Mouse (Mus musculus): Measurements from ENCODE around the gene Rbm8a. TPM values are rescaled to one million over a fixed set of nuclear protein-coding genes. Genes with fewer than 3 reads are reported as not detected.

Gene Rbm8a
- polyA plus RNA-seq (2014; fragmentation: Illumina TruSeq; extraction: RNeasy Lipid Tissue Mini Kit (QIAGEN cat#74804); ENCODE audit: low read depth, low replicate concordance) = 46.8 TPM

DNA sequence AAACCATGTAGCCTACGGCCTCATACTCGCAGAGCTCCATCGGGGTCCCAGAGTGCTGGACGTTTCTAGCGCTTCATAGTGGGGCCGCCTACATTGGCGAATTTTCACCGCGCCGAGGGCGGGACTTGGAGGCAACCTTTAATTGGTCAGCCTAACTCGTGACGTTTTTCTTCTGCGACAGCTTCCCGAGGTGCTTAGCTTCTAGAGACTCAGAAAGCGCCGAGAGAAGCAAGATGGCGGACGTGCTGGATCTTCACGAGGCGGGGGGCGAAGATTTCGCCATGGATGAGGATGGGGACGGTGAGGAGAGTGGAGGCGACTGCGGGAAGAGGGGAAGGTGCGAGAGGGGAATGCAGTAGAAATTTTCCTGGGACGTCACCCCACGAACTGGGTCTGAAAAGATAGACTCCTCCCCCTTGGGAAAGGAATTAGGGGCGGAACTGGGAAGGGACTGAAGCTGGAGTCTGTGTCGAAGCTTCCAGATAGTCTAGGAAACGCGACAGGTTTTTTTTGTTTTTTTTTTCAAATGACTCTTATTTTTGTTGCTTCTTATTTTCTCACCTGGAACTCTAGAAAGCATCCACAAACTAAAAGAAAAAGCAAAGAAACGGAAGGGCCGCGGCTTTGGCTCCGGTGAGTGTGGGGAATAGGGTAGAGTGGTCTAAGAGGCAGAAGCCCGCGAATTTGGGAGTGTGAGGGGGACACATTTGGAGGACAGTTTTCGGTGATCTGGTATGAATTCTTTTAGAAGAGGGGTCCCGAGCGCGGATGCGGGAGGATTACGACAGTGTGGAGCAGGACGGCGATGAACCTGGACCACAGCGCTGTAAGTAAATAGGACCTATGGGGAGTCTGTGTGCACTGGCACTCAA is at the start of gene Rbm8a:
TSS of gene Rbm8a (plus strand) at position 205 of the 872 bp plus-strand sequence.

DNA sequence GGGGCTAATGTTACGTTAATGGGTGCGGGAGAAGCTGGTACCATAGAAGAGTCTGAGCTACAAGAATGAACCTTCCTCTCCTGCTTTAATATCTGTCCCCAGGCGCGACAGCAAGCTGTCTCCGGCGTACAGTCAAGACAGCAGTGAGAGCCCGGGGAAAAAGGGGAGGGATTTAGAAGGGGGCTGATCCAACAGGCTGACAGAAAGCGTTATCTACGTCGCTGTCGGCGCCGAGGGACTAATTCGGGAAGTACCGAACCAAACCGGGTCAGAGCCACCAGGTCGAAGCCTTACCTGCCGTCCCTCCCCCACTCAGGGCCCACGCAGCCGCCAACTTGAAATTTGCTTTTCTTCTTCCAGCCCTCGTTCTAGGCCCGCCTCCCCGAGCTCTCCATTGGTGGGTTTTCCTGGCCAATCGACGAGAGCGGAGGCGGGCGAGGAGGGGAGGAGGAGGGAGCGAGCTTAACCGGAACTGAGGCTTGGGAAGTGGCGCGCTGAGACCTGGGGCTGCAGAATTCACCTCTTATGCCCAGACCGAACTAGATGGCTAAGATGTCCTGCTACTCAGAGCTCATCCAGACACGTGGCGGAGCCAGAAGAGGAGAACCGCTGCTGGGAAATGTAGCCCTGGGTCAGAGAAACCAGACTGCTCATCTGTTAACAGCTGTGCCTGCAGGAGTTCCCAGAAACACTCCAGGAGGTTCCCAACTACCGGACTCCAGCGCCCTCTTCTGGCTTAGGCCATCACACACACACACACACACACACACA is 35.8 kb upstream of the Rbm8a start, which contains the start of gene Polr3gl:
TSS of gene Polr3gl (minus strand) at position 392 of the 771 bp plus-strand sequence.

DNA sequence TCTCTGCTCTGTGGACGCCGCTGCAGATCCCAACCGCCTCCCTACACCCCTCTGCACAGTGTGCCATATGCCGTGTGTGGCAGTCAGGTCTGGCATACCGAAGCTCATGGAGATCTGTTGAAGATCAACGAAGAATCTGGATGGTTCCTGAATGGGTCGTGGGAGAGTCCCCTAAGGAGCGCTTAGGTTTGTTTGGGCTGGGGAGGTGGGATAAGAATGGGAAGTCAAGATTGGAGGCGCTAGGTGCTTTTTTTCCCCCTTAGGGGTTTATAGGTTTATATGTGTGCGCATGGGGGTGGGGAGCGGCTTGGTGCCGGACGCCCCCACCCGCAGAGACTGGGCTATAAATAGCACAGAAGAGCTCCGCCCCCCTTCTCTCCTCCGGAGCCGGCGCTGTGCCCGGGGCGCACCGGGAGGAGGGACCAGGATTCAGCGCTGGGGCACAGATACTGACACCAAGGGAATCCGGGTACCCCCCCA is 33.5 kb upstream of the Rbm8a start, which contains the start of gene Ankrd34a:
TSS of gene Ankrd34a (plus strand) at position 409 of the 480 bp plus-strand sequence.

GRCm38 (mm10) chr3:96600639-96601250 is 29.0 kb upstream of the Rbm8a start, which contains the start of gene Lix1l:
Lix1l (plus strand) TSS chr3:96601149.

DNA sequence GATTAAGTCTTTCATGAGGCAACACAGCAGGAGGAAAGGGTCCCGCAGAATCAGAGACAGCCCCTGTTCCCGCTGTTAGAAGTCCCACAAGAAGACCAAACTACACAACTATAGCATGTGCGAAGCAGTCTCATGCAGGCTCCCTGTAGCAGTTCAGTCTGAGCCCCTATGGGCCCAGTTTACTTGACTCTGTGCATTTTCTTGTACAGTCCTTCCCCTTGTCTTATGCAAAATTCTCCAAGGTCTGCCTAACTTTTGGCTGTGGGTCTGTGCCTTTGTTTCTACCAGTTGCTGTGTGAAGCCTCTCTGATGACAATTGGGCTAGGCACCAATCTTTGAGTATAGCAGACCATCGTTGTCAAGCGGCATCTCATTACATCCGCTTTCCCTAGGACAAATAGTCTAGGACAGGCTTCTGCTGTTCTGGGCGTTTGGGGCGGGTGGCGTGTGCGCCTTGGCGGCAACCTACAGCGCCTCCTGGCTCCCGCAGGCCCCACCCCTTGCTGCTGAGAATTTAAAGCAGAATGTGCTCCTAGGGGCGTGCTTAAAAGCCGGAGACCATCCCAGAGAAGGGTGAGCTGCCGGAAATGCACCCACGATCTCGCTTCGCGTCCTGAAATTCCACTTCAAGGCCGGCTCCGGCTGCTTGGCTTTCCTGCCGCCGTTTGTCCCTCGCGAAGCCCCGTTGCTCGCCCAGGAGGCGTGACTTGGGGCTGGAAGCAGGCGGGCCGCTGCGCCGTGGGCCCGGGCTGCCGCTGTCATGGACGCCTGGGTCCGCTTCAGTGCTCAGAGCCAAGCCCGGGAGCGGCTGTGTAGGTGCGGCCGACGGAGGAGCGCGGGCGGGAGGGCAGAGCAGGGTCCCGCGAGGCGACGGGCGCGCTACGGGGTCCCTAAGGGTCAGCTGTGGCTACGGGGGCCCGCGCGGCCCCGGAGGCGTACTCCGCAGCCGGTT is 5.5 kb downstream of the Rbm8a start, which contains the start of the genes Pex11b and Gm42957:
TSS of gene Pex11b (plus strand) at position 449 of the 952 bp plus-strand sequence.
TSS of gene Gm42957 (plus strand) at position 547 of the 952 bp plus-strand sequence.

GRCm38 (mm10) chr3:96645018-96645649 is 15.4 kb downstream of the Rbm8a start, which contains the start of gene Itga10:
Itga10 (plus strand) TSS chr3:96645584.

GRCm38 (mm10) chr3:96669727-96670468 is 40.2 kb downstream of the Rbm8a start, which contains the start of gene Ankrd35:
Ankrd35 (plus strand) TSS chr3:96670131.

Other genes starting within 250 kb of the Rbm8a start
- not detected for gene BC107364, start 177.6 kb upstream of the Rbm8a start, polyA plus RNA-seq (2014; fragmentation: Illumina TruSeq; extraction: RNeasy Lipid Tissue Mini Kit (QIAGEN cat#74804); ENCODE audit: low read depth, low replicate concordance)
- 1.7 TPM for gene Hfe2, start 104.8 kb upstream of the Rbm8a start, polyA plus RNA-seq (2014; fragmentation: Illumina TruSeq; extraction: RNeasy Lipid Tissue Mini Kit (QIAGEN cat#74804); ENCODE audit: low read depth, low replicate concordance)
- gene Txnip, start 72.0 kb upstream of the Rbm8a start, polyA plus RNA-seq (2014; fragmentation: Illumina TruSeq; extraction: RNeasy Lipid Tissue Mini Kit (QIAGEN cat#74804); ENCODE audit: low read depth, low replicate concordance) = 317 TPM
- not detected for gene Gm16253, start 52.9 kb upstream of the Rbm8a start, polyA plus RNA-seq (2014; fragmentation: Illumina TruSeq; extraction: RNeasy Lipid Tissue Mini Kit (QIAGEN cat#74804); ENCODE audit: low read depth, low replicate concordance)
- 97.9 TPM for gene Polr3gl, start 35.8 kb upstream of the Rbm8a start, polyA plus RNA-seq (2014; fragmentation: Illumina TruSeq; extraction: RNeasy Lipid Tissue Mini Kit (QIAGEN cat#74804); ENCODE audit: low read depth, low replicate concordance)
- 0.23 TPM for gene Ankrd34a, start 33.3 kb upstream of the Rbm8a start, polyA plus RNA-seq (2014; fragmentation: Illumina TruSeq; extraction: RNeasy Lipid Tissue Mini Kit (QIAGEN cat#74804); ENCODE audit: low read depth, low replicate concordance)
- gene Lix1l, start 28.8 kb upstream of the Rbm8a start, polyA plus RNA-seq (2014; fragmentation: Illumina TruSeq; extraction: RNeasy Lipid Tissue Mini Kit (QIAGEN cat#74804); ENCODE audit: low read depth, low replicate concordance) = 51.3 TPM
- 22.2 TPM for gene Pex11b, start 5.4 kb downstream of the Rbm8a start, polyA plus RNA-seq (2014; fragmentation: Illumina TruSeq; extraction: RNeasy Lipid Tissue Mini Kit (QIAGEN cat#74804); ENCODE audit: low read depth, low replicate concordance)
- 0.17 TPM for gene Gm42957, start 5.5 kb downstream of the Rbm8a start, polyA plus RNA-seq (2014; fragmentation: Illumina TruSeq; extraction: RNeasy Lipid Tissue Mini Kit (QIAGEN cat#74804); ENCODE audit: low read depth, low replicate concordance)
- 0.23 TPM for gene Itga10, start 15.7 kb downstream of the Rbm8a start, polyA plus RNA-seq (2014; fragmentation: Illumina TruSeq; extraction: RNeasy Lipid Tissue Mini Kit (QIAGEN cat#74804); ENCODE audit: low read depth, low replicate concordance)
- 0.52 TPM for gene Ankrd35, start 40.2 kb downstream of the Rbm8a start, polyA plus RNA-seq (2014; fragmentation: Illumina TruSeq; extraction: RNeasy Lipid Tissue Mini Kit (QIAGEN cat#74804); ENCODE audit: low read depth, low replicate concordance)
- 3.3 TPM for gene Pias3, start 66.5 kb downstream of the Rbm8a start, polyA plus RNA-seq (2014; fragmentation: Illumina TruSeq; extraction: RNeasy Lipid Tissue Mini Kit (QIAGEN cat#74804); ENCODE audit: low read depth, low replicate concordance)
- not detected for gene Nudt17, start 78.6 kb downstream of the Rbm8a start, polyA plus RNA-seq (2014; fragmentation: Illumina TruSeq; extraction: RNeasy Lipid Tissue Mini Kit (QIAGEN cat#74804); ENCODE audit: low read depth, low replicate concordance)
- 22.0 TPM for gene Polr3c, start 97.7 kb downstream of the Rbm8a start, polyA plus RNA-seq (2014; fragmentation: Illumina TruSeq; extraction: RNeasy Lipid Tissue Mini Kit (QIAGEN cat#74804); ENCODE audit: low read depth, low replicate concordance)
- 117 TPM for gene Rnf115, start 97.7 kb downstream of the Rbm8a start, polyA plus RNA-seq (2014; fragmentation: Illumina TruSeq; extraction: RNeasy Lipid Tissue Mini Kit (QIAGEN cat#74804); ENCODE audit: low read depth, low replicate concordance)
- not detected for gene Pdzk1, start 199.4 kb downstream of the Rbm8a start, polyA plus RNA-seq (2014; fragmentation: Illumina TruSeq; extraction: RNeasy Lipid Tissue Mini Kit (QIAGEN cat#74804); ENCODE audit: low read depth, low replicate concordance)
- gene Cd160, start 199.4 kb downstream of the Rbm8a start, polyA plus RNA-seq (2014; fragmentation: Illumina TruSeq; extraction: RNeasy Lipid Tissue Mini Kit (QIAGEN cat#74804); ENCODE audit: low read depth, low replicate concordance) = 0.58 TPM

Data from adrenal gland, adult 10 weeks (tissue).